Mouse (Mus musculus) midbrain, embryonic 11.5 days (tissue): ENCODE measurements around the gene Fopnl. TPM values are rescaled to one million over a fixed set of nuclear protein-coding genes. Genes with fewer than 3 reads are reported as not detected.

ENCODE experiments used
- ATAC-seq: fragments of 200-750 bp; cut with Nextera tagmentation; 2 replicates; pipeline ENCODE4 v1.8.0; 2017; ENCODE audit warnings: moderate TSS enrichment, moderate library complexity; ENCODE audit not compliant: low FRiP score
- DNase-seq: peaks from one replicate; pipeline ENCODE4 v3.0.0; 2015; ENCODE audit warnings: low spot score; ENCODE audit errors: missing footprints
- H3K27ac ChIP-seq: fragments of 300-500 bp; sonication (generic); 2 replicates; pipeline ENCODE4 v1.5.1; 2014; ENCODE audit warnings: low read depth, low read length
- H3K27me3 ChIP-seq: fragments of 300-500 bp; sonication (generic); 2 replicates; pipeline ENCODE4 v1.6.1; 2014; ENCODE audit warnings: mild to moderate bottlenecking, low read length, moderate library complexity, mixed read lengths; ENCODE audit not compliant: control insufficient read depth, insufficient read depth
- H3K36me3 ChIP-seq: fragments of 300-500 bp; sonication (generic); 2 replicates; pipeline ENCODE4 v1.6.1; 2014; ENCODE audit warnings: mild to moderate bottlenecking, low read length, moderate library complexity, mixed read lengths; ENCODE audit not compliant: control insufficient read depth, insufficient read depth
- H3K4me1 ChIP-seq: fragments of 300-500 bp; sonication (generic); 2 replicates; pipeline ENCODE4 v1.6.1; 2014; ENCODE audit warnings: low read length; ENCODE audit not compliant: control insufficient read depth, insufficient read depth
- H3K4me2 ChIP-seq: fragments of 300-500 bp; sonication (generic); 2 replicates; pipeline ENCODE4 v1.6.1; 2014; ENCODE audit warnings: mild to moderate bottlenecking, moderate library complexity
- H3K4me3 ChIP-seq: fragments of 300-500 bp; sonication (generic); 2 replicates; pipeline ENCODE4 v1.5.1; 2014; ENCODE audit warnings: low read depth, low read length
- H3K9ac ChIP-seq: fragments of 300-500 bp; sonication (generic); 2 replicates; pipeline ENCODE4 v1.6.1; 2014; ENCODE audit warnings: low read length
- H3K9me3 ChIP-seq: fragments of 300-500 bp; sonication (generic); 2 replicates; pipeline ENCODE4 v1.6.1; 2016; ENCODE audit warnings: low read length; ENCODE audit not compliant: control insufficient read depth
- WGBS: fragments of 180-500 bp; shearing (Covaris S2); extraction: QIAGEN DNeasy Blood & Tissue Kit; methylation state at CpG from one replicate; pipeline ENCODE4 v1.1.7; 2014; 5-methylcytosine and 5-hydroxymethylcytosine counted together
- polyA plus RNA-seq: library from polyadenylated mRNA; unstranded; fragments of >200 nt; fragmentation: Nextera tagmentation; extraction: Ambion mirVana; gene quantifications from 2 replicates; pipeline ENCODE4 v1.2.1, GENCODE M21; 2014

Gene Fopnl
- polyA plus RNA-seq = 174 and 194 TPM in 2 replicates

- H3K9me3 ChIP-seq = no peaks in the 10 kb centered on the region
- ATAC-seq (peak; percentile 100), DNase-seq (peak; percentile 98)
- H3K9ac ChIP-seq = peak within 1 kb of the TSS; percentile 86
- 5% methylated on average over 51 of the region's 51 CpGs for WGBS
- H3K4me2 ChIP-seq = peak within 1 kb of the TSS; percentile 75
- peak within 1 kb of the TSS; percentile 74 for H3K4me3 ChIP-seq
- H3K36me3 ChIP-seq = no peaks in the 10 kb centered on the region; the same call in 1 of the 2 replicates
- peak within 1 kb of the TSS; percentile 72 for H3K27ac ChIP-seq
- peaks cover 9% of the 10 kb centered on the region for H3K4me1 ChIP-seq
- H3K27me3 ChIP-seq = no peaks in the 10 kb centered on the region
Observed at GRCm38 (mm10) chr16:14316884-14317876, at the start of gene Fopnl. Gene Fopnl (minus strand): TSS chr16:14317405.

GRCm38 (mm10) chr16:14366017-14366416, 48.8 kb upstream of the Fopnl start:
- DNase-seq (peak; percentile 73), ATAC-seq (no peak)
- no peak overlapping the region for H3K9ac ChIP-seq
- H3K4me1 ChIP-seq = peaks cover 5% of the 10 kb centered on the region; the same call in 1 of the 2 replicates
- 94% methylated on average over 1 of the region's 1 CpGs for WGBS
- H3K27me3 ChIP-seq = no peaks in the 10 kb centered on the region
- H3K4me2 ChIP-seq = no peak overlapping the region
- no peaks in the 10 kb centered on the region for H3K36me3 ChIP-seq
- H3K9me3 ChIP-seq = no peaks in the 10 kb centered on the region
- H3K27ac ChIP-seq = no peak overlapping the region
- H3K4me3 ChIP-seq = no peak overlapping the region

- DNase-seq (peak; percentile 12), ATAC-seq (no peak)
- Histone ChIP-seq H3K9me3 (no peaks in the 10 kb centered on the region), H3K4me3 (no peak overlapping the region), H3K27me3 (no peaks in the 10 kb centered on the region), H3K4me1 (peaks cover 7% of the 10 kb centered on the region; the same call in 1 of the 2 replicates), H3K4me2 (no peak overlapping the region), H3K36me3 (no peaks in the 10 kb centered on the region), H3K27ac (no peak overlapping the region), H3K9ac (no peak overlapping the region)
- 87% methylated on average over 4 of the region's 4 CpGs for WGBS
Observed at GRCm38 (mm10) chr16:14365457-14365856, 48.3 kb upstream of the Fopnl start.

GRCm38 (mm10) chr16:14364066-14364465, 46.9 kb upstream of the Fopnl start:
- ATAC-seq = no peak

GRCm38 (mm10) chr16:14363496-14363895, 46.3 kb upstream of the Fopnl start:
- WGBS = 87% methylated on average over 3 of the region's 3 CpGs
- Histone ChIP-seq H3K9me3 (no peaks in the 10 kb centered on the region), H3K4me3 (no peak overlapping the region), H3K27ac (no peak overlapping the region), H3K4me2 (no peak overlapping the region), H3K4me1 (peaks cover 7% of the 10 kb centered on the region; the same call in 1 of the 2 replicates), H3K27me3 (no peaks in the 10 kb centered on the region), H3K36me3 (no peaks in the 10 kb centered on the region), H3K9ac (no peak overlapping the region)
- DNase-seq (peak; percentile 8), ATAC-seq (no peak)

More at GRCm38 (mm10) chr16:14364066-14364465, 46.9 kb upstream of the Fopnl start:
- Histone ChIP-seq H3K4me2 (no peak overlapping the region), H3K27ac (no peak overlapping the region), H3K27me3 (no peaks in the 10 kb centered on the region), H3K9ac (no peak overlapping the region), H3K4me1 (peaks cover 7% of the 10 kb centered on the region; the same call in 1 of the 2 replicates), H3K36me3 (no peaks in the 10 kb centered on the region), H3K4me3 (no peak overlapping the region), H3K9me3 (no peaks in the 10 kb centered on the region)
- DNase-seq = peak; percentile 51
- WGBS = 96% methylated on average over 6 of the region's 6 CpGs

- DNase-seq = no peak
- Histone ChIP-seq H3K4me3 (peak overlapping the region; percentile 53), H3K9me3 (no peaks in the 10 kb centered on the region), H3K9ac (peak overlapping the region; percentile 79), H3K4me2 (peak overlapping the region; percentile 71), H3K27me3 (no peaks in the 10 kb centered on the region), H3K36me3 (no peaks in the 10 kb centered on the region), H3K27ac (no peak overlapping the region), H3K4me1 (peaks cover 7% of the 10 kb centered on the region; the same call in 1 of the 2 replicates)
- 33% methylated on average over 7 of the region's 7 CpGs for WGBS
- ATAC-seq = no peak
Observed at GRCm38 (mm10) chr16:14362099-14362820, 45.1 kb upstream of the Fopnl start.

- no peaks in the 10 kb centered on the region for H3K9me3 ChIP-seq
- H3K27ac ChIP-seq = no peak within 1 kb of the TSS
- DNase-seq (peak; percentile 96), ATAC-seq (peak; percentile 97)
- no peaks in the 10 kb centered on the region for H3K36me3 ChIP-seq
- H3K4me3 ChIP-seq = peak within 1 kb of the TSS; percentile 53
- H3K4me2 ChIP-seq = peak within 1 kb of the TSS; percentile 71
- H3K27me3 ChIP-seq = no peaks in the 10 kb centered on the region
- WGBS = under 1% methylated on average over 57 of the region's 64 CpGs
- H3K4me1 ChIP-seq = peaks cover 7% of the 10 kb centered on the region; the same call in 1 of the 2 replicates
- peak within 1 kb of the TSS; percentile 79 for H3K9ac ChIP-seq
Observed at GRCm38 (mm10) chr16:14361362-14362098, 44.3 kb upstream of the Fopnl start, which contains the start of gene Abcc1. Gene Abcc1 (plus strand): TSS chr16:14361558.

- under 1% methylated on average over 7 of the region's 7 CpGs for WGBS
- Histone ChIP-seq H3K36me3 (no peaks in the 10 kb centered on the region), H3K4me3 (peak overlapping the region; percentile 53), H3K9ac (peak overlapping the region; percentile 79), H3K4me2 (peak overlapping the region; percentile 71), H3K4me1 (peaks cover 7% of the 10 kb centered on the region; the same call in 1 of the 2 replicates), H3K9me3 (no peaks in the 10 kb centered on the region), H3K27me3 (no peaks in the 10 kb centered on the region), H3K27ac (no peak overlapping the region)
- DNase-seq (peak; percentile 90), ATAC-seq (peak; percentile 41)
Observed at GRCm38 (mm10) chr16:14360931-14361330, 43.7 kb upstream of the Fopnl start.
